Mouse (Mus musculus) hindbrain, postnatal 0 days (tissue): ENCODE measurements at regions not wholly inside any gene's neighbourhood (a gene's known extent, or its start where the extent isn't known, plus 50 kb on each side); places are given as distances from the start of the nearest gene placed in this dataset.

Source experiments
- ATAC-seq: fragments of 200-750 bp; cut with Nextera tagmentation; 2 replicates; pipeline ENCODE4 v1.8.0; 2017; ENCODE audit warnings: mild to moderate bottlenecking, moderate TSS enrichment, moderate library complexity
- DNase-seq: peaks from one replicate; pipeline ENCODE4 v3.0.0-alpha.2; 2015; ENCODE audit warnings: low spot score
- H3K27ac ChIP-seq: fragments of 300-500 bp; sonication (generic); 2 replicates; pipeline ENCODE4 v1.5.1; 2014; ENCODE audit warnings: mild to moderate bottlenecking
- H3K27me3 ChIP-seq: fragments of 300-500 bp; sonication (generic); 2 replicates; pipeline ENCODE4 v1.6.1; 2014; ENCODE audit warnings: low read length, mixed read lengths; ENCODE audit not compliant: insufficient read depth
- H3K36me3 ChIP-seq: fragments of 300-500 bp; sonication (generic); 2 replicates; pipeline ENCODE4 v1.6.1; 2014; ENCODE audit warnings: low read length, mixed read lengths; ENCODE audit not compliant: insufficient read depth
- H3K4me1 ChIP-seq: fragments of 300-500 bp; sonication (generic); 2 replicates; pipeline ENCODE4 v1.6.1; 2014; ENCODE audit warnings: antibody characterized with exemption, low read length, mixed read lengths; ENCODE audit not compliant: insufficient read depth
- H3K4me2 ChIP-seq: fragments of 300-500 bp; sonication (generic); 2 replicates; pipeline ENCODE4 v1.6.1; 2014; ENCODE audit warnings: low read depth, mild to moderate bottlenecking, low read length, moderate library complexity, mixed read lengths
- H3K4me3 ChIP-seq: fragments of 300-500 bp; sonication (generic); 2 replicates; pipeline ENCODE4 v1.5.1; 2014; ENCODE audit warnings: low read length
- H3K9ac ChIP-seq: fragments of 300-500 bp; sonication (generic); replicated peaks from 2 replicates; pipeline ENCODE4 v1.6.1; 2014; ENCODE audit warnings: mild to moderate bottlenecking, low read length, moderate library complexity, mixed read lengths
- H3K9me3 ChIP-seq: fragments of 300-500 bp; sonication (generic); 2 replicates; pipeline ENCODE4 v1.6.1; 2016; ENCODE audit warnings: low read length, mixed read lengths
- CTCF ChIP-seq: IDR thresholded peaks from 2 replicates; pipeline ENCODE4 v1.5.1; 2016; ENCODE audit warnings: antibody characterized with exemption, control low read depth, low read depth
- WGBS: fragments of 180-500 bp; shearing (Covaris S2); extraction: QIAGEN DNeasy Blood & Tissue Kit; methylation state at CpG from one replicate; pipeline ENCODE4 v1.1.7; 2014; 5-methylcytosine and 5-hydroxymethylcytosine counted together

- ATAC-seq, result no peak
These were observed 95.1 kb upstream of the Csf3r start for GRCm38 (mm10) chr4:125929122-125929772.

DNA sequence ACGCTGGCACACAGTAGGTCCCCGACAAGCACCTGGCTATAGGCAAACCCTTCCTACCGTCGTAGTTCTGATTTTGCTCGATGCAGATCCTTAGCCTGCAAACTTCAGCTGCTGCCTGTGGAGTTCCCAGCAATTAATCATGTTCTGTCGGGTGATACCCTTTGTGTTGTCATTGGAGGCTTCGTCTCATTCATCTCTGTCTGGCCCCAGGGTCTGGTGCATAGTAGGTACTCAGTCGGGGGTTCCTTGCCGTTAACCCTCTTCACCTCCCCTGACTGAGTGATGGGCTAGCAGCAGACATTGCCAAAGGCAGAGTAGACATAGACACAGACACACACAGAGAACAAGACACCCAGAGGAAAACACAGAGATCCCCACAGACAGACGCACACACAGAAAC lies 93.6 kb upstream of the Csf3r start:
- H3K27ac ChIP-seq, result no peak overlapping the region
- ATAC-seq, result no peak
- H3K4me1 ChIP-seq, result peaks cover 3% of the 10 kb centered on the region; the same call in 1 of the 2 replicates
- H3K9ac ChIP-seq, result no peak overlapping the region
- no peak for TF ChIP-seq CTCF
- H3K36me3 ChIP-seq, result no peaks in the 10 kb centered on the region
- no peak overlapping the region for H3K4me2 ChIP-seq
- no peak for DNase-seq
- no peak overlapping the region for H3K4me3 ChIP-seq
- H3K27me3 ChIP-seq, result 0 out of 2 replicates have a peak, but pooled peaks cover 3% of the 10 kb centered on the region
- 36% methylated on average over 10 of the region's 10 CpGs for WGBS
- no peaks in the 10 kb centered on the region for H3K9me3 ChIP-seq

More at GRCm38 (mm10) chr4:125929122-125929772, 95.1 kb upstream of the Csf3r start:
- Histone ChIP-seq H3K4me3 (no peak overlapping the region), H3K9me3 (no peaks in the 10 kb centered on the region), H3K4me2 (no peak overlapping the region), H3K27me3 (0 out of 2 replicates have a peak, but pooled peaks cover 3% of the 10 kb centered on the region), H3K4me1 (peaks cover 3% of the 10 kb centered on the region; the same call in 1 of the 2 replicates), H3K9ac (no peak overlapping the region), H3K27ac (no peak overlapping the region), H3K36me3 (no peaks in the 10 kb centered on the region)
- no peak for DNase-seq
- 63% methylated on average over 17 of the region's 17 CpGs for WGBS
- no peak for TF ChIP-seq CTCF

- no peak overlapping the region for H3K4me2 ChIP-seq
- no peak overlapping the region for H3K9ac ChIP-seq
- ATAC-seq (no peak), DNase-seq (no peak)
- WGBS, result 41% methylated on average over 6 of the region's 6 CpGs
- no peaks in the 10 kb centered on the region for H3K9me3 ChIP-seq
- H3K36me3 ChIP-seq, result no peaks in the 10 kb centered on the region
- TF ChIP-seq CTCF, result no peak
- 0 out of 2 replicates have a peak, but pooled peaks cover 3% of the 10 kb centered on the region for H3K27me3 ChIP-seq
- peaks cover 3% of the 10 kb centered on the region; the same call in 1 of the 2 replicates for H3K4me1 ChIP-seq
- no peak overlapping the region for H3K4me3 ChIP-seq
- H3K27ac ChIP-seq, result no peak overlapping the region
These were observed 93.0 kb upstream of the Csf3r start for GRCm38 (mm10) chr4:125931321-125931720.

- peaks cover 3% of the 10 kb centered on the region; the same call in 1 of the 2 replicates for H3K4me1 ChIP-seq
- H3K9ac ChIP-seq, result no peak overlapping the region
- 0 out of 2 replicates have a peak, but pooled peaks cover 3% of the 10 kb centered on the region for H3K27me3 ChIP-seq
- 28% methylated on average over 22 of the region's 22 CpGs for WGBS
- TF ChIP-seq CTCF, result no peak
- no peaks in the 10 kb centered on the region for H3K9me3 ChIP-seq
- no peak overlapping the region for H3K4me2 ChIP-seq
- H3K27ac ChIP-seq, result peak overlapping the region; percentile 29; the same call in 1 of the 2 replicates
- H3K36me3 ChIP-seq, result no peaks in the 10 kb centered on the region
- peak; percentile 61 for DNase-seq
- no peak overlapping the region for H3K4me3 ChIP-seq
- no peak for ATAC-seq
These were observed 92.2 kb upstream of the Csf3r start for GRCm38 (mm10) chr4:125932036-125932756.

DNA sequence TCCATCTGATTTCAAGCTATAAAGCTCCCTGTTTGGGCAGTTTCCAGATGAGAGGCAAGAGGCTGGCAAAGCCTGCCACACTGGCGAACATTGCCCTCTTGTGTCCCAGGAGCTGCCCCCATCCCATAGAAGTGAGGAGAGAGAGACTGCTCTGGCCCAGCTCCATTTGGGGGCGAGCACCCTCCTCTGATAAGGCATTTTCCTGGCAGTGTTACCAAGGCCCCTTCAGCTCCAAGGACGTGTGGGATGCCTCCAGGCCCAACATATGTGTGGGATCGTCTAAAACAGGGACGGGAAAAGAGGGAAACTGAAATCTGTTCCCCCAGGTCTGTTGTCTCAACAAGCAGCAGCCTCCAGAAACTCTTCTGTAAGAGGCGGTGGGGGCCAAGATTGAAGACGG lies 88.0 kb upstream of the Csf3r start:
- Histone ChIP-seq H3K36me3 (no peaks in the 10 kb centered on the region), H3K9me3 (no peaks in the 10 kb centered on the region), H3K4me1 (peaks cover 3% of the 10 kb centered on the region; the same call in 1 of the 2 replicates), H3K4me3 (no peak overlapping the region), H3K4me2 (no peak overlapping the region), H3K27ac (no peak overlapping the region), H3K27me3 (no peaks in the 10 kb centered on the region), H3K9ac (no peak overlapping the region)
- WGBS, result 75% methylated on average over 7 of the region's 7 CpGs
- no peak for ATAC-seq
- no peak for DNase-seq
- TF ChIP-seq CTCF, result no peak

DNA sequence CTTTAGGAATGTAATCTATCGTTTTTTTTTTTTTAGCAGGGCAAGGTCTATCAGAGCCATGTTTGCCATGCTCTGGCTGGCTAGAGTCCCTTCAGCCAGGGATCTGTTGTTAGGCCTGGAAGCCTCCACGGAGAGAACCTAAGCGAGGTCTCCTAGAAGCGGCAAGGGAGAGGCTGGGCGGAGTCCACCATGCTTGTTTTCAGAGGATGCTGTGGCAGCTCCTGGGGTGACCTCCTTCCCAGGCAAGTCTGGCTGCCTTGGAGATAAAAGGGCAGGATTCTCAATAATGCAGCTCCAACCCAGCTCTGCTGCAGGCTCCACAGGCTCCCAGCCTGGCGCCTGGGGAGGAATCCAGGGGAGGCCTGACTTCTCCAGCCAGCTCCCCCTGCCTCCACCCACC lies 86.2 kb upstream of the Csf3r start:
- H3K27me3 ChIP-seq, result no peaks in the 10 kb centered on the region
- no peak overlapping the region for H3K9ac ChIP-seq
- WGBS, result 50% methylated on average over 6 of the region's 6 CpGs
- TF ChIP-seq CTCF, result no peak
- no peak overlapping the region for H3K4me3 ChIP-seq
- no peaks in the 10 kb centered on the region for H3K36me3 ChIP-seq
- H3K9me3 ChIP-seq, result no peaks in the 10 kb centered on the region
- DNase-seq (no peak), ATAC-seq (no peak)
- H3K4me2 ChIP-seq, result no peak overlapping the region
- H3K27ac ChIP-seq, result no peak overlapping the region
- no peaks in the 10 kb centered on the region for H3K4me1 ChIP-seq
